Mouse (Mus musculus) limb, embryonic 10.5 days (tissue): ENCODE results near the gene Fam3c. TPM values are rescaled to one million over a fixed set of nuclear protein-coding genes. Genes with fewer than 3 reads are reported as not detected.
"Not testable (repeated sequence)": the region's sequence is repeated elsewhere in the genome, so short reads cannot be mapped to it uniquely, and the experiment has no call there.

ENCODE experiments used
- DNase-seq: peaks from one replicate; pipeline ENCODE4 v3.0.0-alpha.2; 2017; ENCODE audit warnings: low spot score
- H3K27ac ChIP-seq: fragments of 300-500 bp; sonication (generic); 2 replicates; pipeline ENCODE4 v1.5.1; 2016; ENCODE audit warnings: mild to moderate bottlenecking
- H3K27me3 ChIP-seq: fragments of 300-500 bp; sonication (generic); 2 replicates; pipeline ENCODE4 v1.6.1; 2016; ENCODE audit warnings: low read depth, mild to moderate bottlenecking; ENCODE audit not compliant: poor library complexity, severe bottlenecking
- H3K36me3 ChIP-seq: fragments of 300-500 bp; sonication (generic); 2 replicates; pipeline ENCODE4 v1.6.1; 2016; ENCODE audit warnings: mild to moderate bottlenecking, moderate library complexity
- H3K4me1 ChIP-seq: fragments of 300-500 bp; sonication (generic); 2 replicates; pipeline ENCODE4 v1.6.1; 2016
- H3K4me3 ChIP-seq: fragments of 300-500 bp; sonication (generic); 2 replicates; pipeline ENCODE4 v1.5.1; 2016; ENCODE audit warnings: mild to moderate bottlenecking, moderate library complexity
- H3K9me3 ChIP-seq: fragments of 300-500 bp; sonication (generic); replicated peaks from 2 replicates; pipeline ENCODE4 v1.6.1; 2016; ENCODE audit warnings: mild to moderate bottlenecking
- WGBS: fragments of 180-500 bp; shearing (Covaris S2); methylation state at CpG from one replicate; pipeline ENCODE4 v1.1.7; 2016; 5-methylcytosine and 5-hydroxymethylcytosine counted together
- polyA plus RNA-seq: library from polyadenylated mRNA; unstranded; fragments of >200 nt; fragmentation: Nextera tagmentation; extraction: Ambion mirVana; gene quantifications from 2 replicates; pipeline ENCODE4 v1.2.1, GENCODE M21; 2016

The Fam3c gene
- polyA plus RNA-seq, 1 experiment from 2014 or later = 28.8 TPM

GRCm38 (mm10) chr6:22269840-22270521 lies 86.1 kb downstream of the Fam3c start:
- no peaks in the 10 kb centered on the region for H3K9me3 ChIP-seq
- H3K4me1 ChIP-seq = no peaks in the 10 kb centered on the region
- no peak overlapping the region for H3K4me3 ChIP-seq
- 84% methylated on average over 8 of the region's 8 CpGs for WGBS
- no peak for DNase-seq
- H3K27me3 ChIP-seq = no peaks in the 10 kb centered on the region
- no peaks in the 10 kb centered on the region for H3K36me3 ChIP-seq
- H3K27ac ChIP-seq = no peak overlapping the region

GRCm38 (mm10) chr6:22268677-22269076 lies 87.4 kb downstream of the Fam3c start:
- H3K27ac ChIP-seq = no peak overlapping the region
- no peaks in the 10 kb centered on the region for H3K36me3 ChIP-seq
- H3K4me1 ChIP-seq = no peaks in the 10 kb centered on the region
- H3K4me3 ChIP-seq = no peak overlapping the region
- DNase-seq = no peak
- H3K9me3 ChIP-seq = no peaks in the 10 kb centered on the region
- no peaks in the 10 kb centered on the region for H3K27me3 ChIP-seq

- DNase-seq = no peak
- Histone ChIP-seq H3K36me3 (no peaks in the 10 kb centered on the region), H3K27ac (no peak overlapping the region), H3K4me1 (no peaks in the 10 kb centered on the region), H3K27me3 (no peaks in the 10 kb centered on the region), H3K9me3 (no peaks in the 10 kb centered on the region), H3K4me3 (no peak overlapping the region)
- 77% methylated on average over 5 of the region's 5 CpGs for WGBS
These were observed 88.0 kb downstream of the Fam3c start for GRCm38 (mm10) chr6:22267807-22268667.

DNA sequence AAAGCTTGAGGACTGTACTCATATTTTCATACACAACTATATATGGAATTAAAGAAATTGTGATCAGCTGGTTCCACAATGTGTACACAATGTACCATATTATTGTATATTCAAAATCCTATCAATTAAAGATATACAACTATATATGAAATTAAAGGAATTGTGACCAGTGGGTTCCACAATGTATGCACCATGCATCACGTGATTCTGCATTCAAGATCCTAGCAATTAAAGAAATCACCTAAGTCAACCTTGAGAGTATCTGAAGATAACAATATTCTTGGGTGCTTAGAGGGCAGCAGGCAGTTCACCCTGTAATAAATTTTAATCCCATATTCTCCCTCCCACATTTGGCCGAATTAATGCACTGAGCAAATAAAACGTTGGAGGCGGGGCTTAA lies 90.0 kb downstream of the Fam3c start:
- H3K27me3 ChIP-seq = no peaks in the 10 kb centered on the region
- WGBS = 81% methylated on average over 4 of the region's 4 CpGs
- no peak overlapping the region for H3K4me3 ChIP-seq

DNA sequence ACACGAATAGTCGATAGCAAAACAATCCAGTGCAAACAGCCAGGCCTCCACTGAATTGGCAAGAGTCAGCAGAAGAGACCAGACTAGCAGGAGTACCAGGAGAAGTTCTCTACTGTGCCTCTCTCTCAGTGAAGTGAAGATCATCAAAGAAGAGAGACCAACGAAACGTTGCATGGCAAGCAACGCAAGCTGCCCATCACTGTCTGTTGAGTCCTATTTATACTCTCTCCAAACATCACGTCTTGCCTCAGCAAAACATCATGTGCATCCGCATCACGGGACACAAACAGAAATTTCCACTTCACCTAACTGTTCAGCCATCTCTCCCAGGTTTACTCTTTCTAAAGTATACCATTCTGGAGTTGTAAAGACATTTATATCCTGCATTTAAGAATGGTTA lies 91.9 kb downstream of the Fam3c start:
- not testable (repeated sequence) for H3K4me1 ChIP-seq, H3K27ac ChIP-seq, H3K27me3 ChIP-seq, H3K9me3 ChIP-seq, H3K4me3 ChIP-seq, DNase-seq, H3K36me3 ChIP-seq
- 89% methylated on average over 8 of the region's 8 CpGs for WGBS

More for the DNA sequence above, 90.0 kb downstream of the Fam3c start:
- Histone ChIP-seq H3K27ac (no peak overlapping the region), H3K9me3 (no peaks in the 10 kb centered on the region), H3K4me1 (no peaks in the 10 kb centered on the region), H3K36me3 (no peaks in the 10 kb centered on the region)
- DNase-seq = no peak

- 57% methylated on average over 4 of the region's 4 CpGs for WGBS
- no peak overlapping the region for H3K4me3 ChIP-seq
- H3K27me3 ChIP-seq = no peaks in the 10 kb centered on the region
- no peak overlapping the region for H3K27ac ChIP-seq
- no peaks in the 10 kb centered on the region for H3K9me3 ChIP-seq
- no peak for DNase-seq
- H3K4me1 ChIP-seq = no peaks in the 10 kb centered on the region
- H3K36me3 ChIP-seq = no peaks in the 10 kb centered on the region
These were observed 93.5 kb downstream of the Fam3c start for GRCm38 (mm10) chr6:22262519-22262918.

GRCm38 (mm10) chr6:22258784-22259183 lies 97.3 kb downstream of the Fam3c start:
- Histone ChIP-seq H3K4me3 (no peak overlapping the region), H3K9me3 (no peaks in the 10 kb centered on the region), H3K27me3 (no peaks in the 10 kb centered on the region), H3K4me1 (no peaks in the 10 kb centered on the region), H3K27ac (no peak overlapping the region), H3K36me3 (peaks cover 12% of the 10 kb centered on the region)
- no peak for DNase-seq
- 70% methylated on average over 4 of the region's 4 CpGs for WGBS

Other genes starting within 250 kb of the Fam3c start
- 1.4 and 2.3 TPM in 2 replicates for gene Wnt16, start 68.0 kb downstream of the Fam3c start, polyA plus RNA-seq